Mouse (Mus musculus) megakaryocyte, embryonic 14.5 days (primary cell): ENCODE measurements around the gene Sycp2. TPM values are rescaled to one million over a fixed set of nuclear protein-coding genes. Genes with fewer than 3 reads are reported as not detected.

Experiments used
- H3K27me3 ChIP-seq: replicated peaks from 2 replicates; pipeline ENCODE3; 2012; ENCODE audit warnings: inconsistent platforms
- H3K36me3 ChIP-seq: replicated peaks from 2 replicates; pipeline ENCODE3; 2012; ENCODE audit warnings: low read length, inconsistent platforms, mixed read lengths
- H3K4me1 ChIP-seq: 2 replicates; pipeline ENCODE4 v1.6.1; 2012; ENCODE audit warnings: inconsistent platforms
- H3K4me3 ChIP-seq: replicated peaks from 2 replicates; pipeline ENCODE3; 2012; ENCODE audit warnings: moderate library complexity, mild to moderate bottlenecking, inconsistent platforms
- H3K9me3 ChIP-seq: 2 replicates; pipeline ENCODE4 v1.6.1; 2012; ENCODE audit warnings: inconsistent platforms
- FLI1 ChIP-seq: IDR thresholded peaks from 2 replicates; pipeline ENCODE4 v1.6.1; 2012; ENCODE audit warnings: low read length, inconsistent platforms, mixed read lengths
- GATA1 ChIP-seq: IDR thresholded peaks from 3 replicates; pipeline ENCODE4 v1.6.1; 2012; ENCODE audit warnings: mixed read lengths, low read length, inconsistent platforms, borderline replicate concordance
- polyA plus RNA-seq: library from polyadenylated mRNA; stranded (reverse); fragments of >175 nt; gene quantifications from 2 replicates; pipeline ENCODE4 v1.2.3, GENCODE M21; 2012; ENCODE audit warnings: low replicate concordance; ENCODE audit not compliant: insufficient read depth

Sycp2 gene
- polyA plus RNA-seq, 1 experiment: 0.03 TPM

DNA sequence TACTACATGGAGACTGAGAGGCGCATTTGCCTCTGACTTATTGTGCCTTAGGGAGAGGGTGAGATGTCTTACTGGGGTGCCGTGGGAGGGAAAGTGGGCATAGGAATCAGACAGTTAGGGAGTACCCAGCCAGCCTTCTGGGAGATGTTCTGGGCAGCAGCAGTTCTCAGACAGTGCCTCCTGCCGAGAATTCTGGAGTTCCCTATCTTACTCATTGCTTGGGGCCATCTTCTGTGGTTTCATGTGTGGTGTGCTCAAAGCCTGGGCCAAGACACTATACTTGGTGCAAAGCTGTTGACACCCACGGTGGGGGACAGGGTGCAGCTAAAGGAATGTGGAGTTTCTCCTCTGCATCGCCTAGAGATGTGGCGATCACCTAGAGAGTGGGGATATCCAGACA is 102.8 kb downstream of the Sycp2 start:
- H3K4me1 ChIP-seq: no peaks in the 10 kb centered on the region
- TF ChIP-seq GATA1 (no peak), FLI1 (no peak)
- H3K9me3 ChIP-seq: peaks cover 4% of the 10 kb centered on the region; the same call in 1 of the 2 replicates
- H3K27me3 ChIP-seq: no peaks in the 10 kb centered on the region
- no peak overlapping the region for H3K4me3 ChIP-seq
- H3K36me3 ChIP-seq: no peaks in the 10 kb centered on the region

DNA sequence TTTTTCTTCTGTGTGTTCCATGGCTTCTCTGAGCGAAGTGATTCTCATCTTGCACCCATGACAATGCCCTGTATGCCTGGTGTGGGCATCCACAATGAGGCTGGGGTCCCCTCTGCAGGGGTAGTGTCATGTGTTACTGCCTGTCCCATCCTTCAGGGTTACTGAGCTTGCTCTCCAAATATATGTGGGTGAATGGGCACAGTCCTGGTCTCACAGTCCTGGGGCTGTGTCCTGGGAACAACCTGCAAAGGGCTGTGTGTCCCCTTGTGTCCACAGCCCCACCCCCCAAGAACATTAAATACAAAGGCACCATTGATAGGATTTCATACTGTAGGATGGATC is 103.3 kb downstream of the Sycp2 start:
- Histone ChIP-seq H3K36me3 (no peaks in the 10 kb centered on the region), H3K9me3 (peaks cover 4% of the 10 kb centered on the region; the same call in 1 of the 2 replicates), H3K27me3 (no peaks in the 10 kb centered on the region)

DNA sequence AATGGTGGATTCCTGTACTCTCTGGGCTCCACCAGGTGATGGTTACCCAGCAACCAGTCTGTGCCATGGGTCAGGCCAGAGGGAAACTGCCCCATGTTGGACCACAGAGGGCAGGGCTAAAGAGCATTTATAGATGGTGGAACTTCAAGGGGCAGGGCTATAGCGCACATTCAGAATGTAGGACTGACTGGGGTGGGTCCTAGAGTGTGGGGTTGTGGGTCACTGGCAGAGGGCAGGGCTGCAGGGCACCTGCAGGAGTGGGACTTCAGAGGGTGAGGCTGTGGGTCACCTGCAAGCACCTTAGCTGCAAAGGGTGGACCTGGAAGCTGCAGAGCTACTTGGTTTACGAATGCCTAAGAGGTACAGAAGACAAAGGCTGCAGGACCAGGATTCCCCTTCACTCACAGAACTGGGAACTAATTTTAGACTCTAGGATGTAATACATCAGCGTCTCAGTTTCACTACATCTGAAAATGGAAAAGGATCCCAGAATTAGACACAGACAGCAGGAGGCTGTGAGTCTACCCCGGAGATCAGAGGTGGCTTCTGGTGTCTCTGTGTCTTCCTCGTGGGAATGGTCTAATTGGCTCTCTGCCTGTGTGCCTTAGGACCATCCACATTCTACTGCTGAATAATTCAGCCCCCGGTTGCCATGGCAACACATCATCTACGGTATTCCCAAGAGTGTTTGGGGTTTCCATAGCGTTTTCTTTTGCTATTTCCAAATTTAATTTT is 103.9 kb downstream of the Sycp2 start:
- peaks cover 4% of the 10 kb centered on the region; the same call in 1 of the 2 replicates for H3K9me3 ChIP-seq

More for the DNA sequence above, 103.3 kb downstream of the Sycp2 start:
- H3K4me1 ChIP-seq: no peaks in the 10 kb centered on the region
- H3K4me3 ChIP-seq: no peak overlapping the region
- no peak for TF ChIP-seq FLI1
- TF ChIP-seq GATA1: no peak

More for the DNA sequence above, 103.9 kb downstream of the Sycp2 start:
- no peaks in the 10 kb centered on the region for H3K27me3 ChIP-seq
- TF ChIP-seq GATA1 (no peak), FLI1 (no peak)
- H3K36me3 ChIP-seq: no peaks in the 10 kb centered on the region
- H3K4me1 ChIP-seq: no peaks in the 10 kb centered on the region
- no peak overlapping the region for H3K4me3 ChIP-seq

Other genes with a start within 250 kb of the Sycp2 start
- gene Ppp1r3d, start 6.8 kb upstream of the Sycp2 start, polyA plus RNA-seq: 8.0 and 20.4 TPM in 2 replicates
- gene Fam217b, start 6.8 kb upstream of the Sycp2 start, polyA plus RNA-seq: 6.1 and 12.1 TPM in 2 replicates
- not detected in 2 replicates for gene Cdh26, start 22.8 kb upstream of the Sycp2 start, polyA plus RNA-seq